Mouse (Mus musculus) embryonic facial prominence, embryonic 12.5 days (tissue): Measurements from ENCODE around the gene Rfc2. TPM values are rescaled to one million over a fixed set of nuclear protein-coding genes. Genes with fewer than 3 reads are reported as not detected.
"Not testable (repeated sequence)": the region's sequence is repeated elsewhere in the genome, so short reads cannot be mapped to it uniquely, and the experiment has no call there.

ENCODE experiments used
- ATAC-seq: fragments of 200-750 bp; cut with Nextera tagmentation; 2 replicates; pipeline ENCODE4 v1.8.0; 2017; ENCODE audit not compliant: insufficient number of reproducible peaks, insufficient read depth, low FRiP score, low TSS enrichment
- H3K27ac ChIP-seq: fragments of 300-500 bp; sonication (generic); 2 replicates; pipeline ENCODE4 v1.5.1; 2016; ENCODE audit warnings: mild to moderate bottlenecking
- H3K27me3 ChIP-seq: fragments of 300-500 bp; sonication (generic); 2 replicates; pipeline ENCODE4 v1.6.1; 2016; ENCODE audit warnings: mild to moderate bottlenecking, moderate library complexity
- H3K36me3 ChIP-seq: fragments of 300-500 bp; sonication (generic); 2 replicates; pipeline ENCODE4 v1.6.1; 2016; ENCODE audit warnings: mild to moderate bottlenecking
- H3K4me1 ChIP-seq: fragments of 300-500 bp; sonication (generic); 2 replicates; pipeline ENCODE4 v1.6.1; 2016
- H3K4me2 ChIP-seq: fragments of 300-500 bp; sonication (generic); replicated peaks from 2 replicates; pipeline ENCODE4 v1.6.1; 2016; ENCODE audit warnings: mild to moderate bottlenecking, moderate library complexity
- H3K4me3 ChIP-seq: fragments of 300-500 bp; sonication (generic); 2 replicates; pipeline ENCODE4 v1.5.1; 2016; ENCODE audit warnings: mild to moderate bottlenecking
- H3K9ac ChIP-seq: fragments of 300-500 bp; sonication (generic); 2 replicates; pipeline ENCODE4 v1.6.1; 2016; ENCODE audit warnings: mild to moderate bottlenecking, moderate library complexity
- H3K9me3 ChIP-seq: fragments of 300-500 bp; sonication (generic); 2 replicates; pipeline ENCODE4 v1.6.1; 2016; ENCODE audit warnings: mild to moderate bottlenecking, moderate library complexity
- WGBS: fragments of 180-500 bp; shearing (Covaris S2); methylation state at CpG from one replicate; pipeline ENCODE4 v1.1.7; 2016; 5-methylcytosine and 5-hydroxymethylcytosine counted together
- microRNA-seq: library from miRNA; unstranded; fragments of <30 nt; microRNA quantifications from one replicate; pipeline ENCODE4, GENCODE M21; 2017
- polyA plus RNA-seq: library from polyadenylated mRNA; unstranded; fragments of >200 nt; fragmentation: Nextera tagmentation; extraction: Ambion mirVana; gene quantifications from 2 replicates; pipeline ENCODE4 v1.2.1, GENCODE M21; 2016

Rfc2 gene
- polyA plus RNA-seq, 1 experiment from 2014 or later: 307 TPM

- H3K27ac ChIP-seq: peak overlapping the region; percentile 97
- peaks cover 7% of the 10 kb centered on the region for H3K4me1 ChIP-seq
- peak overlapping the region; percentile 99 for H3K4me3 ChIP-seq
- no peaks in the 10 kb centered on the region for H3K9me3 ChIP-seq
- peaks cover 27% of the 10 kb centered on the region for H3K36me3 ChIP-seq
- ATAC-seq: peak; percentile 78
- peak overlapping the region; percentile 99 for H3K9ac ChIP-seq
- under 1% methylated on average over 85 of the region's 85 CpGs for WGBS
- H3K27me3 ChIP-seq: no peaks in the 10 kb centered on the region
- peak overlapping the region; percentile 63 for H3K4me2 ChIP-seq
Observed at GRCm38 (mm10) chr5:134638461-134639268, 57.5 kb downstream of the Rfc2 start.

- H3K27ac ChIP-seq: peak within 1 kb of the TSS; percentile 97
- H3K4me3 ChIP-seq: peak within 1 kb of the TSS; percentile 99
- ATAC-seq: peak; percentile 87
- peak within 1 kb of the TSS; percentile 63 for H3K4me2 ChIP-seq
- under 1% methylated on average over 43 of the region's 52 CpGs for WGBS
- peaks cover 7% of the 10 kb centered on the region for H3K4me1 ChIP-seq
- peak within 1 kb of the TSS; percentile 99 for H3K9ac ChIP-seq
- H3K27me3 ChIP-seq: no peaks in the 10 kb centered on the region
- H3K9me3 ChIP-seq: no peaks in the 10 kb centered on the region
- H3K36me3 ChIP-seq: peaks cover 22% of the 10 kb centered on the region
Observed at GRCm38 (mm10) chr5:134639269-134639682, 58.1 kb downstream of the Rfc2 start, which contains the start of gene Eif4h. Gene Eif4h, minus strand, starts transcription at chr5:134639490.

GRCm38 (mm10) chr5:134640371-134640770 is 59.2 kb downstream of the Rfc2 start:
- no peaks in the 10 kb centered on the region for H3K27me3 ChIP-seq
- H3K4me3 ChIP-seq: no peak overlapping the region
- WGBS: 73% methylated on average over 3 of the region's 3 CpGs
- no peaks in the 10 kb centered on the region for H3K9me3 ChIP-seq
- no peak overlapping the region for H3K9ac ChIP-seq
- peaks cover 13% of the 10 kb centered on the region for H3K36me3 ChIP-seq
- peaks cover 7% of the 10 kb centered on the region for H3K4me1 ChIP-seq
- ATAC-seq: no peak
- H3K4me2 ChIP-seq: no peak overlapping the region
- no peak overlapping the region for H3K27ac ChIP-seq

GRCm38 (mm10) chr5:134644121-134644520 is 63.0 kb downstream of the Rfc2 start:
- no peak overlapping the region for H3K4me2 ChIP-seq
- 82% methylated on average over 1 of the region's 1 CpGs for WGBS

GRCm38 (mm10) chr5:134644643-134645118 is 63.5 kb downstream of the Rfc2 start:
- ATAC-seq: no peak
- WGBS: 74% methylated on average over 8 of the region's 8 CpGs
- H3K4me1 ChIP-seq: no peaks in the 10 kb centered on the region
- H3K27me3 ChIP-seq: no peaks in the 10 kb centered on the region
- no peak overlapping the region for H3K4me2 ChIP-seq
- H3K4me3 ChIP-seq: no peak overlapping the region
- H3K9ac ChIP-seq: no peak overlapping the region
- no peaks in the 10 kb centered on the region for H3K9me3 ChIP-seq
- no peak overlapping the region for H3K27ac ChIP-seq
- no peaks in the 10 kb centered on the region for H3K36me3 ChIP-seq

More at GRCm38 (mm10) chr5:134644121-134644520, 63.0 kb downstream of the Rfc2 start:
- Histone ChIP-seq H3K9ac (no peak overlapping the region), H3K4me3 (no peak overlapping the region), H3K27ac (no peak overlapping the region), H3K9me3 (no peaks in the 10 kb centered on the region), H3K4me1 (no peaks in the 10 kb centered on the region), H3K36me3 (no peaks in the 10 kb centered on the region), H3K27me3 (no peaks in the 10 kb centered on the region)
- ATAC-seq: no peak

GRCm38 (mm10) chr5:134646461-134646860 is 65.3 kb downstream of the Rfc2 start:
- 72% methylated on average over 4 of the region's 4 CpGs for WGBS
- no peak overlapping the region for H3K4me3 ChIP-seq
- no peak overlapping the region for H3K9ac ChIP-seq
- ATAC-seq: no peak
- no peak overlapping the region for H3K27ac ChIP-seq
- H3K9me3 ChIP-seq: no peaks in the 10 kb centered on the region; the same call in 1 of the 2 replicates
- H3K27me3 ChIP-seq: no peaks in the 10 kb centered on the region
- no peaks in the 10 kb centered on the region for H3K4me1 ChIP-seq
- H3K4me2 ChIP-seq: no peak overlapping the region
- H3K36me3 ChIP-seq: no peaks in the 10 kb centered on the region

GRCm38 (mm10) chr5:134647394-134647793 is 66.2 kb downstream of the Rfc2 start:
- no peaks in the 10 kb centered on the region for H3K4me1 ChIP-seq
- no peaks in the 10 kb centered on the region for H3K36me3 ChIP-seq
- no peaks in the 10 kb centered on the region; the same call in 1 of the 2 replicates for H3K9me3 ChIP-seq
- WGBS: 74% methylated on average over 2 of the region's 2 CpGs
- H3K27me3 ChIP-seq: no peaks in the 10 kb centered on the region
- H3K4me2 ChIP-seq: no peak overlapping the region
- H3K9ac ChIP-seq: no peak overlapping the region
- H3K4me3 ChIP-seq: no peak overlapping the region
- ATAC-seq: no peak
- H3K27ac ChIP-seq: no peak overlapping the region

GRCm38 (mm10) chr5:134648976-134649375 is 67.8 kb downstream of the Rfc2 start:
- not testable (repeated sequence) for H3K4me2 ChIP-seq, H3K9ac ChIP-seq, H3K4me3 ChIP-seq, H3K27ac ChIP-seq, H3K36me3 ChIP-seq, H3K9me3 ChIP-seq, H3K27me3 ChIP-seq, ATAC-seq, H3K4me1 ChIP-seq
- 84% methylated on average over 4 of the region's 4 CpGs for WGBS

- Histone ChIP-seq H3K9ac (no peak overlapping the region), H3K27me3 (no peaks in the 10 kb centered on the region), H3K4me1 (no peaks in the 10 kb centered on the region), H3K27ac (no peak overlapping the region), H3K36me3 (no peaks in the 10 kb centered on the region), H3K9me3 (no peaks in the 10 kb centered on the region; the same call in 1 of the 2 replicates), H3K4me3 (no peak overlapping the region), H3K4me2 (no peak overlapping the region)
- WGBS: 51% methylated on average over 5 of the region's 5 CpGs
- ATAC-seq: no peak
Observed at GRCm38 (mm10) chr5:134650926-134651325, 69.8 kb downstream of the Rfc2 start.

Small RNA genes lying within 50 kb of the gene (microRNA-seq; reads per million reads assigned to microRNA genes)
- not detected for gene Mir7228

Other genes starting within 250 kb of the Rfc2 start
- 151 and 153 TPM in 2 replicates for gene Gtf2ird1, start 124.7 kb upstream of the Rfc2 start, polyA plus RNA-seq
- gene Clip2, start 28.9 kb upstream of the Rfc2 start, polyA plus RNA-seq: 7.4 and 7.6 TPM in 2 replicates
- 0.15 TPM in 1 of 2 replicates, not detected in the other for gene Syna, start 21.2 kb upstream of the Rfc2 start, polyA plus RNA-seq
- 1.9 and 3.3 TPM in 2 replicates for gene Lat2, start 33.7 kb downstream of the Rfc2 start, polyA plus RNA-seq
- 504 and 505 TPM in 2 replicates for gene Eif4h, start 58.1 kb downstream of the Rfc2 start, polyA plus RNA-seq
- gene Limk1, start 107.2 kb downstream of the Rfc2 start, polyA plus RNA-seq: 12.3 and 13.8 TPM in 2 replicates
- 32.7 and 35.4 TPM in 2 replicates for gene Eln, start 166.0 kb downstream of the Rfc2 start, polyA plus RNA-seq